Comparison of ENCODE assay signal across 13 mouse cellular contexts in the genomic region with DNA sequence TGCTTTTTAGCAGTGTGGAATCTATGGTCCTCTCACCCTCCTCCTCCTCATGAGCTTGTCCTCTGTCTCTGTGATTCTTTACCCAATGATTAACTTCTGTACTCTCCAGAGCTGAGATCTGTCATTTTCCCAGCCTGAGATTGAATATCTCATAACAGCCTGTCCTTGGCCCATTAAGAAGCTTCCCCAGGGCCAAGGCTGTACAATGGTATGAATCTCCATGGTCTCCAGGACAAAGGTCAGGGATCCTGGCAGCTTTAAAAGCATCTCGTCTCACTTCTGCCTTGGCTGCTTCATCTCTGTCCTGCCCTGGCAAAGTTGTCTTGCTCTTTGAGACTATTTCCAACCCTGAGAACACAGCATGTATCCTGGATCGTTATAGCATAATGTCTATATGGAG.
DNase-seq lines count a peak whose midpoint lies in the region.
"Had no signal": no experiment of that assay in that cellular context is flagged by ENCODE, and none has a peak within 500 bp of the region (broad histone marks: within the 10 kb centered on the region; RNA-seq: fewer than 3 reads in every experiment).

No protein-coding gene starts in this region.

- peak; percentile 60 for DNase-seq in kidney, adult 18-20 months
- DNase-seq in kidney, postnatal 4 days: no peak
- peak; percentile 12 for DNase-seq in urinary bladder, adult 2 months (ENCODE audit: low spot score)
- DNase-seq in urinary bladder, postnatal 14 days (ENCODE audit: low spot score): no peak
- peak; percentile 68 for DNase-seq in kidney, postnatal 14 days
- DNase-seq in layer of hippocampus, adult 9-10 months (ENCODE audit: low spot score): no peak
- DNase-seq in gastrocnemius, postnatal 36 days: no peak
- DNase-seq in cerebellum, adult 18-20 months: no peak
- DNase-seq: cerebellum, adult 2 months; gastrocnemius, postnatal 14 days; heart, postnatal 4 days; lung, embryonic 14.5 days; right cerebral cortex, postnatal 25 days had no signal

- intact Hi-C loops in gastrocnemius, postnatal 36 days (cut with DNase I): no loop called here

Comparison
In these comparisons a context has a peak if more than half of its experiments do, and no peak if none do; other contexts are left out.
1. DNase-seq: peak in kidney, adult 18-20 months (single experiment), urinary bladder, adult 2 months (single experiment) and kidney, postnatal 14 days (single experiment); none in kidney, postnatal 4 days (0 of 2), urinary bladder, postnatal 14 days (single experiment), layer of hippocampus, adult 9-10 months (single experiment), gastrocnemius, postnatal 36 days (0 of 2) and cerebellum, adult 18-20 months (0 of 2).